Comparison of ENCODE assay signal across 21 mouse cellular contexts in the genomic region with DNA sequence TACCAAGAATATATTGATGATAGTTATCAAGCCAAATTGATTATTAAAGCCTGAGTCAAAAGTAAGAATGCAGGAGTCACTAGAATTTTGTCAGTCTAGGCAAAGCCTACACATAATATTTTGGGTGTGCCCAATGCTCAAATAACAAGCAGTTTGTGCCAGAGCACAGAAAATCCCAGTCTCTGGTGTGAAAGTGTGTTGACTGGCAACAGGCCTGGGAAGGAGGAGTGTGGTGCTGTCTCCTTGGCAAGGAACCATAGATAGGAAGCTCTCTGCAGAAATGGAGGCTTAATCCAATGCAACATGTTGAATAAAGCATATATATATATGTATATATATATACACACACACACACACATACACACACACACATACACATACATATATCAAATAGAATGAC.
DNase-seq lines count a peak whose midpoint lies in the region; ATAC-seq and TF ChIP-seq lines count a peak whose summit lies in the region.
"Had no signal": no experiment of that assay in that cellular context is flagged by ENCODE, and none has a peak within 500 bp of the region (broad histone marks: within the 10 kb centered on the region; RNA-seq: fewer than 3 reads in every experiment).

No protein-coding gene starts in this region.

- no peaks in the 10 kb centered on the region for H3K36me3 ChIP-seq in forebrain, postnatal 0 days (ENCODE audit: insufficient read depth)
- H3K36me3 ChIP-seq in forebrain, embryonic 11.5 days (ENCODE audit: control insufficient read depth, insufficient read depth, low read length), result no peaks in the 10 kb centered on the region
- H3K36me3 ChIP-seq: embryonic facial prominence, embryonic 13.5 days; embryonic facial prominence, embryonic 15.5 days had no signal

- H3K27me3 ChIP-seq in forebrain, postnatal 0 days (ENCODE audit: insufficient read depth, low read length), result no peaks in the 10 kb centered on the region
- no peaks in the 10 kb centered on the region for H3K27me3 ChIP-seq in forebrain, embryonic 11.5 days (ENCODE audit: control insufficient read depth, insufficient read depth, low read length)
- H3K27me3 ChIP-seq: embryonic facial prominence, embryonic 13.5 days; embryonic facial prominence, embryonic 15.5 days; forebrain, embryonic 13.5 days had no signal

- H3K27ac ChIP-seq in forebrain, postnatal 0 days (ENCODE audit: low read depth, low read length), result no peak overlapping the region
- no peak overlapping the region for H3K27ac ChIP-seq in forebrain, embryonic 11.5 days (ENCODE audit: low read depth, low read length)
- H3K27ac ChIP-seq: embryonic facial prominence, embryonic 13.5 days; embryonic facial prominence, embryonic 15.5 days; forebrain, embryonic 13.5 days had no signal

- H3K9me3 ChIP-seq in forebrain, postnatal 0 days (ENCODE audit: low read length), result no peaks in the 10 kb centered on the region
- H3K9me3 ChIP-seq in forebrain, embryonic 11.5 days (ENCODE audit: control insufficient read depth, low read length), result no peaks in the 10 kb centered on the region
- H3K9me3 ChIP-seq: embryonic facial prominence, embryonic 13.5 days; embryonic facial prominence, embryonic 15.5 days; forebrain, embryonic 13.5 days had no signal

- no peak overlapping the region for H3K9ac ChIP-seq in forebrain, postnatal 0 days
- H3K9ac ChIP-seq in forebrain, embryonic 11.5 days (ENCODE audit: low read length), result no peak overlapping the region
- H3K9ac ChIP-seq: embryonic facial prominence, embryonic 13.5 days; embryonic facial prominence, embryonic 15.5 days; forebrain, embryonic 13.5 days had no signal

- no peaks in the 10 kb centered on the region for H3K4me1 ChIP-seq in forebrain, postnatal 0 days (ENCODE audit: insufficient read depth)
- H3K4me1 ChIP-seq in forebrain, embryonic 11.5 days (replicated peaks; ENCODE audit: control insufficient read depth, insufficient read depth, low read length), result no peaks in the 10 kb centered on the region
- H3K4me1 ChIP-seq: embryonic facial prominence, embryonic 13.5 days; embryonic facial prominence, embryonic 15.5 days; forebrain, embryonic 13.5 days had no signal

- no peak overlapping the region for H3K4me3 ChIP-seq in forebrain, postnatal 0 days (ENCODE audit: low read depth, low read length)
- no peak overlapping the region for H3K4me3 ChIP-seq in forebrain, embryonic 11.5 days (ENCODE audit: low read depth, low read length)
- H3K4me3 ChIP-seq: embryonic facial prominence, embryonic 13.5 days; embryonic facial prominence, embryonic 15.5 days; erythroblast, embryonic 14.5 days; forebrain, embryonic 13.5 days had no signal

- no peak for TF ChIP-seq CTCF in forebrain, postnatal 0 days (IDR thresholded peaks at IDR 0.05; ENCODE audit: low read depth)

- DNase-seq in forebrain, postnatal 0 days, result peak; percentile 32
- no peak for DNase-seq in forebrain, embryonic 11.5 days (ENCODE audit: low spot score)
- peak; percentile 40 for DNase-seq in adipocyte (ENCODE audit: low spot score)
- DNase-seq in brain, adult 2 months (ENCODE audit: low read depth, low spot score), result peak; percentile 38
- peak; percentile 25 for DNase-seq in fibroblast of lung, adult 2 months (ENCODE audit: low read depth)
- no peak for DNase-seq in cerebellum, adult 9-10 months
- DNase-seq in frontal cortex, postnatal 14 days (ENCODE audit: low spot score in 2 of 2), result no peak
- DNase-seq: adrenal gland, adult 8-10 months; adrenal gland, postnatal 14 days; adrenal gland, postnatal 36 days; cerebellum, adult 11-12 months; cerebellum, adult 2 months; cerebellum, adult 9-11 months; cerebellum, postnatal 14 days; cerebellum, postnatal 36 days; embryo, embryonic 11 days had no signal

- no peak overlapping the region for H3K4me2 ChIP-seq in forebrain, postnatal 0 days (ENCODE audit: low read depth)
- H3K4me2 ChIP-seq in forebrain, embryonic 11.5 days (ENCODE audit: low read depth, low read length, severe bottlenecking), result no peak overlapping the region
- H3K4me2 ChIP-seq: embryonic facial prominence, embryonic 13.5 days; embryonic facial prominence, embryonic 15.5 days; forebrain, embryonic 13.5 days had no signal

- ATAC-seq in forebrain, postnatal 0 days, result no peak
- ATAC-seq in forebrain, embryonic 11.5 days (replicated peaks; ENCODE audit: low FRiP score), result no peak
- ATAC-seq: forebrain, embryonic 13.5 days; forebrain, embryonic 16.5 days had no signal

Comparison
In these comparisons a context has a peak if more than half of its experiments do, and no peak if none do; other contexts are left out.
1. DNase-seq: peak in forebrain, postnatal 0 days (single experiment), adipocyte (single experiment), brain, adult 2 months (single experiment) and fibroblast of lung, adult 2 months (single experiment); none in forebrain, embryonic 11.5 days (single experiment), cerebellum, adult 9-10 months (single experiment) and frontal cortex, postnatal 14 days (0 of 2).